Mouse (Mus musculus) liver, adult 2 months (tissue): Measurements from ENCODE around the gene Tsg101.

Experiments used
- CTCF ChIP-seq: fragments of 200-500 bp; IDR thresholded peaks from 2 replicates; pipeline ENCODE4 v1.5.1; 2011; ENCODE audit warnings: low read depth, low read length, control low read depth
- POLR2A ChIP-seq: fragments of 200-500 bp; IDR thresholded peaks from 2 replicates; pipeline ENCODE4 v1.6.1; 2011; ENCODE audit warnings: low read length, control low read depth; ENCODE audit not compliant: insufficient read depth; ENCODE audit errors: extremely low read depth

DNA sequence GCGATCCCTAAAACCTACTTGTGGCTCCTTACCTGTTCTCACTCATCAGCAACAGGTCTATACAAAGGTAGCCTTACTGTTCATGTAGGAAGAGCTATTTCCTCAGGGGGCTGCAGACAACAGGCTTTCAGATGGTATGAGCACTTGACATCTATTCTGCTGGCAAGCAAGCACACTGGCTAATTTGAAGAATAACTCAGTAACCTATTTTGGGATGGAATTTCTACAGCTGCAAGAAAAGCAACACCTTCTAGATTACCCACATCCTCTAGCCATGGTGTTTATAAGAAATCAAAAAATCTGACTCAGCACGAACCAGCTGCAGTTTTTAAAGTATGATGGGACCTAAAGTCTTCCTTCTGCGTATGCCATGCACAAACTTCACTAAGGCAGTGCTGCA is 11.6 kb upstream of the Tsg101 start:
- TF ChIP-seq POLR2A (no peak), CTCF (no peak)
